Mouse (Mus musculus) gastrocnemius, postnatal 4 days (tissue): ENCODE measurements around the gene Fbxo34. TPM values are rescaled to one million over a fixed set of nuclear protein-coding genes. Genes with fewer than 3 reads are reported as not detected.
A peak's percentile ranks its signal among the peaks of the same experiment; 100 is the strongest.

ENCODE experiments used
- DNase-seq, 2 experiments: peaks; one replicate each; pipeline ENCODE4 v3.0.0; 2021 to 2022; ENCODE audit warnings: low spot score in 2 of 2, mixed read lengths in 2 of 2
- total RNA-seq, 2 experiments: library from RNA; stranded (reverse); gene quantifications; 2 replicates each; pipeline ENCODE4 v1.2.3; 2021

Fbxo34 gene
- total RNA-seq, 2 experiments from 2014 or later: 19.6 to 20.5 TPM

DNA sequence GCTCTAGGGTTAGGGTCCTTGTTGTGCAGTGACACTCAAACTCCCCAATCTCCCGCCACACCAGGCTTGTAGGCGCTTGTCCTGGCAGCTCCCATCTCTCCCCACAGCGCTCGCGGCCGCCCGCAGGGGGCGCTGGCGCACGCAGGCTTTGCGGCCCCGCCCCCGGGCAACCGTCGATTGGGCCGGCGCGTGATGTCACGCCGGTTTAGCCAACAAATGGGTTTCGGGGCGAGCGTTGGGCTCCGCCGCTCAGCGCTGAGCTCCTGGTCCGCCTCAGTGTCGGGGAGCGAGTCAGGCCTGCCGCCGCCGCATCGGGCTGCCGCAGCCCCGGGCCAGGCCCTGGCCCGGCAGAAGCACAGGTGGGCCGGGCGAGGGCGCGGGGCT, 22.1 kb downstream of the Fbxo34 start:
- peak; percentile 95 to 96 for DNase-seq

DNA sequence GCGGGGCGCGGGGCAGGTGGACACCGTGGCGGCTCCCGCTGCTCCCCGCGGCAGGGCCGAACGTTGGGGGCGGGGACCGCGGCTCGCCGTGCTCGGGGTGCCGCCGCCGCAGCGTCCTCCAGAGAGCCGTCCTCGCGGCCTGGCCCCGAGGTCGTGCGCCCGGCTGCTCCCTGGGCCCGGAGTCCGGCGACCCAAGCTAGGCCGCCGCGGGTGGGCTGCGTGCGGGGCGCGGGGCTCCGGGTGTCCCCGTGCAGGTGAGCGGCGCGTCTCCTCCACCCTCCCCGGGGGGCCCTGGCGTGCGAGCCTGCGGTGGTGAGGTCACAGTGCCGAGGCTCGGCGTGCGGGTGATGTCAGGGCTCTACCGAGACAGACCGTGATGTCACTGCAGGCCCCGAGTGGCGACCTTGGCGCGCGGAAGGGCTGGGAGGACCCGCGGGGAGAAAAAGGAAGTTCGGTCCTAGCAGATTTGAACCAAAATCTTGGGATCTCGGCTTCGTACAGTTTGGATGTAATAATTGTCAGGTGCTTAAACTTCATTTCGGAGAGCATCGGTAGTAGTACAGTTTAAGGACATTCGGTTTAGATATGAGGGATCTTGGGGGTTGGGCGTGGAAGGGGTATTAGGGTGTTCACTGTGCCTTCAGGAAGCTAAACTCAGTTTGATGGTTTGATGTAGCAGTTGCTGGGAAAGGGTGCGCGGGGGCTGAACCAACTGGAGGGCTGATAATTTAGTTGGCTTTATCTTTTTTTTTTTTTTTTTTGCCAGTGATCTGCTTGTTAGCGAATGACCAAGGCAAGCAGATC, 22.7 kb downstream of the Fbxo34 start:
- peak; percentile 60 for DNase-seq

DNA sequence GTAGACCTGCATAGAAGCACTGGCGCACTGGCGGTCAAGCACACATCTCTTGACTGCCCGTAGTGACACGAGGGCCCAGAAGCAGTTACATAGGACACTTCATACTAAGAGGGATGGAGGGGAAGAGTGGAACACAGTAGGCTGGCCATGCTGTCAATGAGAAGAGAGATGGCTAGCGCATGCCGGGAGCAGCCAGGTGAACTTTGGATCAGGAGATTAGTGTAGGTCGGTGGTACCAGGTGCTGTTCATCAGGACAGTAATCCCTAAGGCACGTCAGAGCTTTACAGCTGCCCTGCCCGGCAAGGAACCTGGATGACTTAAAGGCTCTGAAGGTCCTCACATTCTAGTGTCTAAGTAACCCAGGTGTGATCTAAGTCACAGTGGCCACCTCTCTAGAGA, 23.7 kb downstream of the Fbxo34 start:
- no peak for DNase-seq

DNA sequence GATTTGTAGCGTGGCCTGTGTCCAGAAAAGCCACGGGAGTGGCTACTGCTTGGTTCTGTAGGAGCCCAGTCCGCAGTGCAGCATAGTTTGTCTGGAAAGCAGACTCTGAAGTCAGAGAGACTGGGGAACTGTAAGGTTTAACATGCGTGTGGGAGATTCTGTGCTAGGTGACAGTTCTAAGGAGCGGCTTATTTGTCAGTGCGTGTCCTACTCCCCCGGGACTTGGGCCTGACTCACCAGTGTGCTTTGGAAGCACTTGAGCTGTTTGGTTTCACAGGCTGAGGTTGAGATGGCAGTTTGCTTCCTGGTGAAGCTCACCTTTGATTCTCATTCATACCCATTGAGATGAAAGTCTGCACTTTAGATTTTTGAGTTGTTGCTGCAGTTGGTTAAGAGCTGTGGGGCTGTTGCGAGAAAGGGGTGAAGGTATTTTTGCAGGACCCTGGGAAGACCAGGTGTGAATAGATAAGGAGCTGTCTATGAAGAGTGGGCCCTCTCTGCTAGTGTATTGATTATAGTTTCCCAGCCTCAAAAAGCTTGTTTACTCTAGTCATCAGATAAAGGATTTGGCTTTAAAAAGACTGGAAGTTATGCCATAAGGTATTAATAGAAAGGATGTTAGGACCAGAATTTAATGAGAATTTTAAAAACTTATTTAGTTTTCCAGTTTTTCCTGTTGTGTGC, 24.5 kb downstream of the Fbxo34 start:
- no peak for DNase-seq

DNA sequence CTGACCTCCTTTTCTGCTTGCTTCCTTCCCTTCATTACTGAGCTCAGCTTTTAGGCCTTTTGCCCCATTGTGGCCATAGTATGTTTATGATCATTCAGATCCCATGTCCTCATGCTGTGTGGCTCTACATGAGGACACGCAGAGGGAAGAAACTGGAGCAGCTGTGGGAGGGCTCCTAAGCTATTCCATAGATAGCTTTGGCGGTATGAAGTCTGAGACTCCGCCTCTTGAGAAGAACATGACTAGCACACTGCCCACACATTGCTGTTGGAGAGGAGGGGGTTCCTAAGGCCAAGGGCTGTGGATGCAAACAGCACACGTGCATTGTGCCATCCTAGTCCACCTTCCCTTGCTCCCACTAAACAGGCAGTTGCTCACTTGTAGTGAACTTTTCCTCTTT, 26.0 kb downstream of the Fbxo34 start:
- no peak for DNase-seq

DNA sequence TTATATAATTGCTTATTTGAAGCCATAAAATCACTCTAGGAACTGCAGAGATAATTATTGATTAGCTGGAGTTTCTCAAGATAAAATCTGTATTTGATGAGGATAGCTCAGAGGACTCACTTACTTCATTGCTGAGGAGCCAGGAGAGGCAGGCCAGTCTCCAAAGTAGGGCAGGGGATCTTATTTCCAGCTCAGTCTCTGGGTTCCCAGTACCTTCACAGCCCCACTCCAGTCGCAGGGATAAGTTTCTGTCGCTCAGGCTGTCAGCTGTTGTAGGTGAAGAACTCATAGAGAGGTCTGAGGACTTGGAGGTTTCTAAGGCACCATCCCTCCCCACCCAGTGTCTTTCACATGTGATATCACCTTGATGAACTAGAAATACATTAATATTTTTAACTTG, 27.5 kb downstream of the Fbxo34 start:
- no peak for DNase-seq

DNA sequence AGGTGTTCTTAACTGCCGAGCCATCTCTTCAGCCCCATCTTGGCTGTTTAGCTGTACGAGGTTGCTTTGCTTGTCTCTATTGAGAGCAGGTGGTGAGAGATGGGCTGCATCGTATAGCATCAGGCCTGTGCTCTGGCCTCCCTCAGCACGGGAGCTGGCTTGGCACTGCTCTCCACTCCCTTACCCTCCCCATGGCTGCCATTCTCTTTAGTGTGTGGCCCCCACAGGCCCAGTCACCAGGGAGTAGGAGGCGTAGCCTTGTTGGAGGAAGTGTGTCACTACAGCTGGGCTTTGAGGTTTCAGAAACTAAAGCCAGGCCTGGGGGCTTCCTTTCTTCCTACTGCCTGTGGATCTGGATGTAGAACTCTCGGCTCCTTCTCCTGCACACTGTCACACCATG, 32.0 kb downstream of the Fbxo34 start:
- DNase-seq: no peak

DNA sequence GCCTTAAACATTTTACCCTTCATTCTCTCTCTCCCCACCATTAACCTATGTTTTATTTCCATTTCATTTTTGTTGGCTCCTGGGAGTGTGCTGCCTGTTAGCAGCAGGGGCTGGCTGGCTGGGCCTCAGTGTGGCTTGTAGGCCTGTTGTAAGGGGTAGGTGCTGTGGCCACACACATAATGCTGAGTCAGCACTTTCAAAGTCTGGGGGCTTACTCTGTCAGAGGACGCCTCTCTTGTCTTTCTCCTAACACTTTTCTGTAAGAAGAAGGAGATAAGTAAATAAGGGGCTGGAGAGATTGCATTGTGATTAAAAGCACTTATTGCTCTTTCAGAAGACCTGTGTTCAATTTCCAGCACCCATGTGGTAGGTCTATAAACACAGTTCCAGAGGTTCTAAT, 32.9 kb downstream of the Fbxo34 start:
- no peak for DNase-seq

DNA sequence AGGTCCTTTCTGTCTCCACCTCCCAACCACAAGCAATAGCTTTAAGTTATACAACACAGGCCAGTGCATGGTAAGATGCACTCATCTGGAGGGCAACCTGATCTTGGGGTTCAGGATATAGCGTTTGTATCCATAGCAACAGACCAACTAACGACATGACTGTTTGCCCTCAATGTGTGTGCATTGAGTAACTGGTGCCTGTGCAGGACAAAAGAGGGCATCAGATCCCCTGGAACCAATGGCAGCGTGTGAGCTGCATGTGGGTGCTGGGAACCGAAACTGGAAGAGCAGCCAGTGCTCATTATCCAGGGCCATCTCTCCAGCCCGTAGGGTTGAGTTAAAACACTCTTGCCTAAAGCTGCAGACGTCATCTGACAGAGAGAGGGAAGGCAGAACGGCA, 38.5 kb downstream of the Fbxo34 start:
- DNase-seq: no peak

DNA sequence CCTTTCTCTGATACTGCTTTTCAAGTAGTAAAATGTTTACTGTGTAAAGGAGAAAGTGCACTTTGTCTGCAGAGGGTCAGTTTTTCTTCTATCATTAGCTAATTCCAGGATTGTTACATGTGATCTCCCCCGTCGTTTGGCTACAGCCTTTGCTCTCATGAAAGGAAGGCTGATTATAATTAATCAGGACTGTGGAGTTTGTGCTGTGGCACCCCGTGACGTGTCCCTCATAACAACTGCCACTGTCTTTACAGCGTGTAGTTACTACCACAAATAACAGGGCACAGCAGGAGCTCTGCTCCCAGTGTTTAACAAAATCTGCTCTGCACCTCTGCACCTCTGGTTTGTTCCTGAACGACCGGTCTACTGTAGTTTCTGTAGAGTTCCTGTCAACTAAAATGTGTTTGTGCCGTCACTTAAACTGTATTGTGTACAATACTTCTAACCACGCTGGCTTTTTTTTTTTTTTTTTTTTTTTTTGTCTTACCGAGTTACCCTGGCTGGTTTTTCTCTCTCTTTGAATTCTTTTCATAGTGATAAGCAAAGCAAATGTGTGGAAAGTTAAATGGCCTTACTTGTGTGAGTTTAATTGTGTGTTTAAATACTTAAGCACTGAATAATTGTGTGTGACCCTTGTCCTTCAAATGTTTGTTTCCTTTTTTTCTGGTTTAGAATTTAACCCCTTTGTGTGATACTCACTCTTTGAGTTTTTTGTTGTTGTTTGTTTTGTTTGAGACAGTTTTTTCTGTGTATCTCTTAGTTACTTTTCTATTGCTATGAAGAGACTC, 39.3 kb downstream of the Fbxo34 start:
- no peak for DNase-seq

DNA sequence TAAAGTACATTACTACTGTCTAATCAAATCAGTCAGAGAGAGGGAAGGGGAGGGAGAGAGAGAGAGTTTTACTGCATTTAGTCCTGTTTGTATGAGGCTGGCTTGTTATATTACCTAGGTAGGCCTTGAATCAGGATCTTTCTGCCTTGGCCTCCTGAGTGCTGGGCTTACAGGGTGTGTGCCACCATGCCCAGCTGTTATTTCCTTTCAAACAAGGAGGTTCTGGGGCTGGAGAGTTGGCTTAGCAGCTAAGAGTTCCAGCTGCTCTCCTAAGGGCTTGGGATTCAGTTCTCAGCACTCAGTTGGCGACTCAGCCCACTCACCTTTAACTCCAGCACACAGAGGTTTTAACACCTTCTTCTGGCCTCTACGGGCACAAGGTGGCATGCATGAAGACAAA, 40.5 kb downstream of the Fbxo34 start:
- no peak for DNase-seq

DNA sequence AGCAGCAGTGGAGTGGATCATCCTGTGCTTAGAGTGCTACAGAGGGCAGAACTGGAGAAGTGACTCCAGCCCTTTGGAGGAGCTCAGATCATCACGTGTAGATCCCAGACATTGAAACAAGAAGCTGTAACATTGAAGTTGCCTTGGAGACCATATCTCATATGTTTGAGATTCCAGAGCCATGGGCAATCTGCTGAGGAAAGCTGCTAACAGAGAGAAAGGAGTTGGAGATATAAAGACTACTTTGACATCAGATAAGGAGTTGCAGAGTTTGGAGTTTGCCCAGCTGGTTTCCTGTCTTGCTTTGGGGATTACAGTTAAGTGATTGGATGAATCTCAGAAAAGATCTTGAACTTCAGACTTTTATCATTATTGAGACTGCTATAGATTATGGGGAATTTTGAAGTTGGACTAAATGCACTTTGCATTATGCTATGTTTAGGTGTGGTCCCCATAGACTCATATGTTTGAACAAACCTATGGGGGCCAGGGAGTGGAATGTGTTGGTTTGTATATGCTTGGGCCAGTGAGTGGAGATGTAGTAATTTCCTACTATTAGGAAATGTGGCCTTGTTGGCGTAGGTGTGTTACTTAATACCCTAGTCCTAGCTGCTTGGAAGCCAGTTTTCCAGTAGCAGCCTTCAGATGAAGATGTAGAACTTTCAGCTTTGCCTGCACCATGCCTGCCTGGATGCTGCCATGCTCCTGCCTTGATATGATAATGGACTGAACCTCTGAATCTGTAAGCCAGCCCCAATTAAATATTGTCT, 43.6 kb downstream of the Fbxo34 start:
- DNase-seq: no peak

DNA sequence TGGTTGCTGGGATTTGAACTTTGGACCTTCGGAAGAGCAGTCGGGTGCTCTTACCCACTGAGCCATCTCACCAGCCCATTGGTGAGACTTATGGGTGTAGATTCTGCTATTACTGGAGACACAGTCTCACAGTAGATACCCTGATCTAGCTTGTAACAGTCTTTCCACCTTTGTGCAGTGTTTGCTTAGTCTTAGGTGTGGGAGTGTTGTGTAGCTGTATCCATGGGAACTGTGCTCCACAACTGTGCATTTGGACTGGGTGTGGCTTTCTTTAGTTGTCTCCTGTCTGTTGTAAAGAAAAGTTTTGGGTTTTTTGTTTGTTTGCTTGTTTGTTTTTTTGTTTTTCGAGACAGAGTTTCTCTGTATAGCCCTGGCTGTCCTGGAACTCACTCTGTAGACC, 45.7 kb downstream of the Fbxo34 start:
- no peak for DNase-seq

DNA sequence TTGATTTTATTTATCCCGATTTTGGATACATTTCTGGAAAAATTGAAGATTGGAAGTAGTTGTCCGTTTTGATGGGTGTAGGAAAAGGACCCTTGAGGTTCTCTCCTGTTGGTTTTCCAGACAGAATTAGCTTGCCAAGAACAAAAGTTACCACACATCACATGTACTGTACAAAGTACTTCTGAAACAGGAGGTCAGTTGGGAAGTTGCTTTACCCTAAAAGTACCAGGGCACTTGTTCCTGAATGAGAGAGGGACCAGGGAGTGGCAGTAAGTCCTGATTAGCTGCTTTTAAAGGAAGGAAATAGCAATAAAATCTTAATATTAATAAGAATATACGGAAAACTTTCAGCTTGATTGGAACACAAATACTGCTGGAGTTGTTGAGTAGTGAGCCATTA, 46.9 kb downstream of the Fbxo34 start:
- no peak for DNase-seq

DNA sequence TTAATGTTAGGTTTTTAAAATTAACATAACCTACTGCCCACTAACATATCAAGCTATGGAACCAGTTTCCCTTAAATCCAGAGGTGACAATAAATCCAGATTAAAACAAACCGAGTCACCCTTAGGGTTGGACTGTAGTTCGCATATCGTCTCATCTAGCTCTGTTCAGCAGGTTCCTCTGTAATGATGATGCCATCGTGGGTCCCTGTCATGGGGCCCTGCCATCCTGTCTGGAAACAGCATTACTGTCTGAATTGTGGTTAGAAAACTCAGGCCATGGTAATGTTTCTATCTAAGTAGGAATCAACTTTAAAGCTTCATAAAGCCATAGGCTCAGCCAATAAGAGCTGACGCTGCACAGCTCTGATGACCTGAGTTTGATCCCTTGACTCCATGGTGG, 48.4 kb downstream of the Fbxo34 start:
- DNase-seq: no peak

DNA sequence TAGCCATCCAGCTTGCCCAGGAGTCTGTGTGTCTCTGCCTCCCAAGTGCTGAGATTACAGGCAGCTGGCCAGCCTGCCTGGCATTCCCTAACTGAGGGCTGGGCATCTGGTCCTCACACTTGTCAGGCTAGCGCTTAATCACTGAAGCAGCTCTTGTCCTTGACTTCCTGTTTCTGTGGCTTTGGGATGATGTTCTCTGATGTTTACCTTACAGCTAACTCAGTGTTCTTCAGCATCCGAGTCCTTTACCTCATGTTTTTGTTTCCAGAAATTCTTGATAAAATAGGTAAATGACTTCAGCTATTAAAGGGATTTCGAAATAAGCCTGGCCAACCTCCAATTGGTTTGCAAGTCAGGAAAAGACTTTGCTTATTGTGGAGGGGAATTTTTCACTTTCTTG, 53.8 kb downstream of the Fbxo34 start:
- no peak for DNase-seq

DNA sequence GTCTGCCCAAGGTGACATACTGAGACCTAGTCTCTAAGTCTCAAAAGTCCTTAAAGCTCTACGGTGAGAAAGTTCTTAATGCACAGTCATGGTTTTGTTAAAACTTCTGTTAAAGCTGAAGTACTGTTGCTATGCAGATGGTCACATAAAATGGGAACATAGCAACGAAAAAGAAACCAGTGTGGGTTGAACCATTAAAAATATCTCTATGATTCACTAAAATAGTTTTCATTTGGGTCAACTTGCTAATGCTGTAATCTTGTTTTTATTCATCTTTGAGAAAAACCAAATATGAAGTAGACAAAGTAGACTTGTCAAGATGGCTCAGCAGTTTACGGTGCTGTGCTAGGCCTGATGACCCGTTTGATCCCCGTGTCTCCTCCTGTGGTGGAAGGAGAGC, 56.5 kb downstream of the Fbxo34 start:
- DNase-seq: no peak

DNA sequence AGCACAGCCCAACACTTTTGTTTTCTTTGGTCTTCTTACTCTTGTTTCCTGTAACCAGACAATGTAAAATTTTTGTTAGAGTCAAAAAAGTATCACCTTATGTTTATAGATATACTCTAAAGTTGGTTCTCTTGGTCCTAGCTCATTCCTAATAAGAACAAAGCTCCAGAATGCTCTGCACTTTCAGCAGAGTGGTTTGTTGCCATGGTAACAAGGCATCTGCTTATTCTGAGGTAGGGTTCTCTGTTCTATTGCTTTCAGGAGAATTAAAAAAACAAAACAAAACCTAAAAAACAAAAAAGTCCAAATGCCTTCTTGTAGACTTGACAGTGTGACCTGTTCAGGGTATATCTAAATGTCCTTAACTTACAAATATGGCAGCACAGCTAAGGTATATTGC, 57.8 kb downstream of the Fbxo34 start:
- DNase-seq: no peak

DNA sequence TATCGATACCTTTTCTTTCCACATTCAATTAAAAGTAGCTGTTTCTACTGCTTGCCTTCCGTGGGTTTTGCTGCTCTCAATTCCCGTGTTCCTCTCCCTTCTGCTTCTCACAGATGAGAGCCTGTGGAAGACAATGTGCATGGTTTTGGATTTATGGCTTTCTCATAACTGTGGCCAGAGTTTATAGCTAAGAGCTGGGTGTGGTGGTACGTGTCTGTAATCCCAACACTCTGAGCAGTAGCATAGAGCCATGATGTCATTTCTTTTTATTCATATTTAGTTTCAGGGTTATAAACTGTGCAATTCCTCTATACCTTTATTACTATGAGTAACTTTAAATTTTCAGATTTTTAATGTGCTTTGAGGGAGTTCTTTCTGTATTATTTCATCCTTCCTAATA, 60.0 kb downstream of the Fbxo34 start:
- no peak for DNase-seq

DNA sequence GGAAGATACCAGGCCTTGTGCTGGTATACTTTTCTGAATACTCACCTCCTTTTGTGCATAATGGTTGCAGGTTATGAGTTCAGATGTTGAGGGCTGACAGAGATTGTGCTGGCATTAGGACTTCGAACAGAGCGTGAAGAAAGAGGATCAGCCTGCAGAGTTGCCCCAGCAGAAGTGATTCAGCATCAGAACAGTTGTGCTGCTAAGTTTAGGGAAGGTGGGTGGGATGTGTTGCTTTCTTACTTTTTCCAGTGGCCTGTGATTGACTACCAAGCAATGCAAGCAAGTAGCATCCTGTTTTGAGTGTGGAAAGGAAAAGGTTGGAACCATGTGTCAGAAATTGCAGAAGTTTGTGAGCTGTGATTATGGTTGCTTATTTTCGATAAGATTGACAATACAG, 63.4 kb downstream of the Fbxo34 start:
- DNase-seq: no peak

DNA sequence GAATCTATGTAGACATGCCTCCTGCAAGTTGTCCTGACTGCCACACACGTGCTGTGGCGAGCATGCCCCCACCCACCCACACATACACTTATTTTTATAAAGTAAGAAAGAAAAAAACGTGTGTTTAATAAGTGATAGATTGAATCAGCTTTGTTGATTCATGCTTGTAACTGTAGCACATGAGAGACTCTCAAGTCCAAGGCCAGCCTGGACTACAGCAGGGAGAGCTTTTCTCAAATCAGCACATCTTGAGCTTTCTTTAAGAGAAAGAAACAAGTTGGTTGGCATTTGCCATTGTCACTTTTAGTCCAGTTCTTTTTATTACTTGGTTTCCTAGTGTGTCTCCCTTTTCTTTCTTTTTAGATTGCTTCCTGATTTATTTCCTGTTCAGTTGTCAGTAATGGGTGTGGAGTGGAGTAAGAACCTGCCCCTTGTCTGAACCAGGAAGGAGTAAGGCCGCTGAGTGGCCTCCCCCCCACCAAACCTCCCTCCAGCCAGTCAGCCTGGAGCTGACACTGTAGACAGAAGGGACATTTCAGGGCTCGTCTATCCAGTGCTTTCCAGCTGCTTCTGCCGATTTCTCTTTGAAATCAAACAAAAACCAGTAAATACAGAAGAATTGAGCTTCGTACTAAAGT, 64.7 kb downstream of the Fbxo34 start:
- DNase-seq: no peak
